Comparison of ENCODE assay signal across 9 mouse cellular contexts in the genomic region with DNA sequence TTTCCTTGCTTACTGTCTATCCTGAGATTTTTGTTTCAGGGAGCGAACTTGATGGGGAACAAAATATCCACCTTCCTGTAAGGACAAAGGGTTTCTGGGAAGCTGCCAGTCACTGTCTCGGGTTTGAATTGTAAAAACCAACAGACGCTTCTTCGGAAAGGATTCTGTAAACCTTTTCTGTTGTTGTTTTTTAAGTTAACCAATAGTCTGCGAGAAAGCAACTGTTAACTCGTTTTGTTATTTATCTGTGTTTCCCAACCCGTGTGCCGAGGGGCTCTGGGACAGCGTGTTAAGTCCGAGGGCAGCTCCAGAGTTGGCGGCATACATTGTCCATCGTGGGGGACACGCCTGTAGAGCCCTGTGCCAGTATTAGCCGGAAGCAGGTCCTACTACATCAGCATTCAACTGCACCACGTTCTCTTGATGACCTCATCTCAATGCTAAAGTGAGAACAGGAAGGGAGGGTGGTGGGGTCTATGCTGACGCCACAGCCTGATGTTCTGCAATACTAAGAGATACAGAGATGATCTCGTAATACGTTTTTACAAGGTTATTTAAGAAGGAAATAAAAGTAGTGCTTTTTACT.
DNase-seq lines count a peak whose midpoint lies in the region; ATAC-seq and TF ChIP-seq lines count a peak whose summit lies in the region.
"Had no signal": no experiment of that assay in that cellular context is flagged by ENCODE, and none has a peak within 500 bp of the region (broad histone marks: within the 10 kb centered on the region; RNA-seq: fewer than 3 reads in every experiment).

No protein-coding gene starts in this region.

- H3K4me2 ChIP-seq in kidney, embryonic 16.5 days (replicated peaks; ENCODE audit: low read depth, low read length) = no peak overlapping the region
- peak overlapping the region; percentile 19 for H3K4me2 ChIP-seq in hindbrain, postnatal 0 days (ENCODE audit: low read depth, low read length)

- no peak overlapping the region for H3K4me3 ChIP-seq in kidney, embryonic 16.5 days (ENCODE audit: low read length)
- H3K4me3 ChIP-seq in forebrain, embryonic 10.5 days = no peak overlapping the region
- H3K4me3 ChIP-seq in hindbrain, postnatal 0 days (ENCODE audit: low read length) = no peak overlapping the region
- H3K4me3 ChIP-seq: erythroblast, embryonic 14.5 days had no signal

- DNase-seq in kidney, adult 8-10 months = no peak
- no peak for DNase-seq in forebrain, embryonic 10.5 days (ENCODE audit: extremely low spot score, low spot score)
- DNase-seq in hindbrain, postnatal 0 days (ENCODE audit: low spot score) = peak; percentile 48
- peak; percentile 62 to 66 for DNase-seq in natural killer cell, adult 2 months (ENCODE audit: low spot score in 2 of 2)
- no peak for DNase-seq in left cerebral cortex, postnatal 25 days (ENCODE audit: low spot score in 2 of 2)
- DNase-seq in gastrocnemius, postnatal 10 days = no peak

- H3K36me3 ChIP-seq in kidney, embryonic 16.5 days (ENCODE audit: insufficient read depth, low read length) = no peaks in the 10 kb centered on the region
- no peaks in the 10 kb centered on the region for H3K36me3 ChIP-seq in forebrain, embryonic 10.5 days (replicated peaks)
- H3K36me3 ChIP-seq in hindbrain, postnatal 0 days (ENCODE audit: insufficient read depth, low read length) = no peaks in the 10 kb centered on the region

- 71% methylated on average over 18 of the region's 18 CpGs for WGBS in kidney, embryonic 16.5 days
- 76% methylated on average over 18 of the region's 18 CpGs for WGBS in forebrain, embryonic 10.5 days
- 22% methylated on average over 18 of the region's 18 CpGs for WGBS in hindbrain, postnatal 0 days

- no peak for ATAC-seq in kidney, embryonic 16.5 days (ENCODE audit: low FRiP score, low TSS enrichment)
- ATAC-seq in hindbrain, postnatal 0 days = peak; percentile 66
- no peak for ATAC-seq in erythroblast, adult 5-6 weeks (replicated peaks; ENCODE audit: low FRiP score, poor library complexity, severe bottlenecking)

- H3K27me3 ChIP-seq in kidney, embryonic 16.5 days (ENCODE audit: insufficient read depth, low read length) = no peaks in the 10 kb centered on the region
- H3K27me3 ChIP-seq in forebrain, embryonic 10.5 days (ENCODE audit: poor library complexity, severe bottlenecking) = no peaks in the 10 kb centered on the region
- no peaks in the 10 kb centered on the region for H3K27me3 ChIP-seq in hindbrain, postnatal 0 days (ENCODE audit: insufficient read depth, low read length)

- H3K4me1 ChIP-seq in kidney, embryonic 16.5 days (ENCODE audit: insufficient read depth, low read length) = peaks cover 13% of the 10 kb centered on the region
- peaks cover 34% of the 10 kb centered on the region for H3K4me1 ChIP-seq in forebrain, embryonic 10.5 days
- H3K4me1 ChIP-seq in hindbrain, postnatal 0 days (ENCODE audit: insufficient read depth, low read length) = peaks cover 12% of the 10 kb centered on the region

- intact Hi-C loops in left cerebral cortex, postnatal 25 days (cut with DNase I) = no loop called here

- peak overlapping the region; percentile 31 for H3K27ac ChIP-seq in kidney, embryonic 16.5 days (ENCODE audit: low read length)
- peak overlapping the region; percentile 75 for H3K27ac ChIP-seq in forebrain, embryonic 10.5 days
- H3K27ac ChIP-seq in hindbrain, postnatal 0 days = peak overlapping the region; percentile 48; the same call in 1 of the 2 replicates

- no peaks in the 10 kb centered on the region for H3K9me3 ChIP-seq in kidney, embryonic 16.5 days (ENCODE audit: low read length)
- no peaks in the 10 kb centered on the region for H3K9me3 ChIP-seq in forebrain, embryonic 10.5 days
- H3K9me3 ChIP-seq in hindbrain, postnatal 0 days (ENCODE audit: low read length) = no peaks in the 10 kb centered on the region

- TF ChIP-seq CTCF in hindbrain, postnatal 0 days (IDR thresholded peaks at IDR 0.05; ENCODE audit: low read depth) = no peak

- no peak overlapping the region for H3K9ac ChIP-seq in kidney, embryonic 16.5 days (replicated peaks; ENCODE audit: low read length)
- peak overlapping the region; percentile 9; the same call in 1 of the 2 replicates for H3K9ac ChIP-seq in hindbrain, postnatal 0 days (replicated peaks; ENCODE audit: low read length)

Comparison
In these comparisons a context has a peak if more than half of its experiments do, and no peak if none do; other contexts are left out.
1. DNase-seq: peak in hindbrain, postnatal 0 days (single experiment) and natural killer cell, adult 2 months (2 of 2); none in kidney, adult 8-10 months (0 of 2), forebrain, embryonic 10.5 days (single experiment), left cerebral cortex, postnatal 25 days (0 of 2) and gastrocnemius, postnatal 10 days (single experiment).
2. Peak in every context shown above with its lines, with median percentiles within 50 percentile points of each other: H3K27ac ChIP-seq.